Mouse (Mus musculus): ENCODE measurements around the gene Oaz2. TPM values are rescaled to one million over a fixed set of nuclear protein-coding genes. Genes with fewer than 3 reads are reported as not detected.
"Not testable (repeated sequence)": the region's sequence is repeated elsewhere in the genome, so short reads cannot be mapped to it uniquely, and the experiment has no call there.

The Oaz2 gene
- polyA plus RNA-seq, 1 experiment from 2014 or later: 315 TPM

- Histone ChIP-seq H3K4me3 (peak overlapping the region; percentile 70), H3K9ac (no peak overlapping the region), H3K27me3 (no peaks in the 10 kb centered on the region), H3K27ac (peak overlapping the region; percentile 88), H3K4me2 (peak overlapping the region; percentile 72), H3K9me3 (no peaks in the 10 kb centered on the region), H3K4me1 (peaks cover 58% of the 10 kb centered on the region), H3K36me3 (no peaks in the 10 kb centered on the region)
- 3% methylated on average over 5 of the region's 5 CpGs for WGBS
- ATAC-seq (ENCODE audit: insufficient number of reproducible peaks, low FRiP score, low TSS enrichment, low read depth): peak; percentile 37
Observed at GRCm38 (mm10) chr9:65679181-65679761, 11.5 kb downstream of the Oaz2 start.

GRCm38 (mm10) chr9:65680938-65681633 lies 13.3 kb downstream of the Oaz2 start:
- H3K4me3 ChIP-seq: no peak overlapping the region
- no peak for ATAC-seq (ENCODE audit: insufficient number of reproducible peaks, low FRiP score, low TSS enrichment, low read depth)
- 76% methylated on average over 4 of the region's 4 CpGs for WGBS
- no peak overlapping the region for H3K9ac ChIP-seq
- no peak overlapping the region for H3K4me2 ChIP-seq
- H3K27ac ChIP-seq: no peak overlapping the region
- no peaks in the 10 kb centered on the region for H3K9me3 ChIP-seq
- H3K36me3 ChIP-seq: peaks cover 5% of the 10 kb centered on the region; the same call in 1 of the 2 replicates
- no peaks in the 10 kb centered on the region for H3K27me3 ChIP-seq
- H3K4me1 ChIP-seq: peaks cover 51% of the 10 kb centered on the region

GRCm38 (mm10) chr9:65681634-65681940 lies 13.8 kb downstream of the Oaz2 start:
- Histone ChIP-seq H3K4me3 (no peak overlapping the region), H3K4me2 (no peak overlapping the region), H3K27ac (no peak overlapping the region), H3K4me1 (peaks cover 50% of the 10 kb centered on the region), H3K27me3 (no peaks in the 10 kb centered on the region), H3K9ac (no peak overlapping the region), H3K9me3 (no peaks in the 10 kb centered on the region), H3K36me3 (peaks cover 10% of the 10 kb centered on the region)
- WGBS: 83% methylated on average over 2 of the region's 2 CpGs
- ATAC-seq (ENCODE audit: insufficient number of reproducible peaks, low FRiP score, low TSS enrichment, low read depth): no peak

GRCm38 (mm10) chr9:65682183-65682582 lies 14.4 kb downstream of the Oaz2 start:
- Histone ChIP-seq H3K36me3 (peaks cover 13% of the 10 kb centered on the region), H3K27ac (no peak overlapping the region), H3K9ac (no peak overlapping the region), H3K4me2 (no peak overlapping the region), H3K27me3 (no peaks in the 10 kb centered on the region), H3K9me3 (no peaks in the 10 kb centered on the region), H3K4me1 (peaks cover 47% of the 10 kb centered on the region), H3K4me3 (no peak overlapping the region)
- no peak for ATAC-seq (ENCODE audit: insufficient number of reproducible peaks, low FRiP score, low TSS enrichment, low read depth)
- 87% methylated on average over 3 of the region's 3 CpGs for WGBS

- ATAC-seq (ENCODE audit: insufficient number of reproducible peaks, low FRiP score, low TSS enrichment, low read depth): no peak
- no peak overlapping the region for H3K4me2 ChIP-seq
- WGBS: 76% methylated on average over 1 of the region's 1 CpGs
- no peak overlapping the region for H3K4me3 ChIP-seq
- no peaks in the 10 kb centered on the region for H3K27me3 ChIP-seq
- peaks cover 39% of the 10 kb centered on the region for H3K4me1 ChIP-seq
- H3K27ac ChIP-seq: no peak overlapping the region
- H3K9ac ChIP-seq: no peak overlapping the region
- peaks cover 21% of the 10 kb centered on the region for H3K36me3 ChIP-seq
- no peaks in the 10 kb centered on the region for H3K9me3 ChIP-seq
Observed at GRCm38 (mm10) chr9:65682994-65683393, 15.2 kb downstream of the Oaz2 start.

- no peak for ATAC-seq (ENCODE audit: insufficient number of reproducible peaks, low FRiP score, low TSS enrichment, low read depth)
- peaks cover 30% of the 10 kb centered on the region for H3K36me3 ChIP-seq
- no peak overlapping the region for H3K9ac ChIP-seq
- H3K4me1 ChIP-seq: peaks cover 22% of the 10 kb centered on the region
- H3K27me3 ChIP-seq: no peaks in the 10 kb centered on the region
- no peak overlapping the region for H3K27ac ChIP-seq
- H3K9me3 ChIP-seq: no peaks in the 10 kb centered on the region
- no peak overlapping the region for H3K4me3 ChIP-seq
- H3K4me2 ChIP-seq: no peak overlapping the region
- 82% methylated on average over 2 of the region's 2 CpGs for WGBS
Observed at GRCm38 (mm10) chr9:65684704-65685103, 16.9 kb downstream of the Oaz2 start.

- not testable (repeated sequence) for H3K27me3 ChIP-seq; H3K4me2 ChIP-seq; H3K9ac ChIP-seq; ATAC-seq (ENCODE audit: insufficient number of reproducible peaks, low FRiP score, low TSS enrichment, low read depth); H3K9me3 ChIP-seq; H3K4me3 ChIP-seq; H3K4me1 ChIP-seq; H3K27ac ChIP-seq
- 81% methylated on average over 2 of the region's 2 CpGs for WGBS
- peaks cover 56% of the 10 kb centered on the region for H3K36me3 ChIP-seq
Observed at GRCm38 (mm10) chr9:65689869-65690268, 22.1 kb downstream of the Oaz2 start.

GRCm38 (mm10) chr9:65692466-65692865 lies 24.7 kb downstream of the Oaz2 start:
- no peak for ATAC-seq (ENCODE audit: insufficient number of reproducible peaks, low FRiP score, low TSS enrichment, low read depth)

GRCm38 (mm10) chr9:65692959-65693603 lies 25.3 kb downstream of the Oaz2 start:
- no peak overlapping the region for H3K4me3 ChIP-seq
- H3K9ac ChIP-seq: no peak overlapping the region
- ATAC-seq (ENCODE audit: insufficient number of reproducible peaks, low FRiP score, low TSS enrichment, low read depth): no peak; the same call in 1 of the 2 replicates
- peaks cover 14% of the 10 kb centered on the region for H3K4me1 ChIP-seq
- WGBS: 28% methylated on average over 5 of the region's 5 CpGs
- peaks cover 61% of the 10 kb centered on the region for H3K36me3 ChIP-seq
- no peaks in the 10 kb centered on the region for H3K9me3 ChIP-seq
- H3K27me3 ChIP-seq: no peaks in the 10 kb centered on the region
- 0 out of 2 replicates have a peak overlapping the region, but pooled peaks have one; percentile 28 for H3K27ac ChIP-seq
- no peak overlapping the region for H3K4me2 ChIP-seq

More at GRCm38 (mm10) chr9:65692466-65692865, 24.7 kb downstream of the Oaz2 start:
- WGBS: 46% methylated on average over 3 of the region's 3 CpGs
- Histone ChIP-seq H3K36me3 (peaks cover 62% of the 10 kb centered on the region), H3K27me3 (no peaks in the 10 kb centered on the region), H3K9me3 (no peaks in the 10 kb centered on the region), H3K27ac (peak overlapping the region; percentile 14; the same call in 1 of the 2 replicates), H3K4me1 (peaks cover 14% of the 10 kb centered on the region), H3K4me3 (no peak overlapping the region), H3K9ac (no peak overlapping the region), H3K4me2 (no peak overlapping the region)

GRCm38 (mm10) chr9:65695646-65696045 lies 27.8 kb downstream of the Oaz2 start:
- Histone ChIP-seq H3K36me3 (peaks cover 68% of the 10 kb centered on the region), H3K27ac (peak overlapping the region; percentile 54)
- WGBS: 63% methylated on average over 3 of the region's 3 CpGs

GRCm38 (mm10) chr9:65696337-65696736 lies 28.5 kb downstream of the Oaz2 start:
- H3K27me3 ChIP-seq: no peaks in the 10 kb centered on the region
- no peak overlapping the region for H3K9ac ChIP-seq
- no peak overlapping the region for H3K4me3 ChIP-seq
- peaks cover 72% of the 10 kb centered on the region for H3K36me3 ChIP-seq
- no peaks in the 10 kb centered on the region for H3K9me3 ChIP-seq
- no peak overlapping the region for H3K4me2 ChIP-seq
- H3K27ac ChIP-seq: peak overlapping the region; percentile 54
- ATAC-seq (ENCODE audit: insufficient number of reproducible peaks, low FRiP score, low TSS enrichment, low read depth): no peak
- peaks cover 14% of the 10 kb centered on the region for H3K4me1 ChIP-seq

More at GRCm38 (mm10) chr9:65695646-65696045, 27.8 kb downstream of the Oaz2 start:
- Histone ChIP-seq H3K9ac (no peak overlapping the region), H3K4me2 (no peak overlapping the region), H3K4me3 (no peak overlapping the region), H3K27me3 (no peaks in the 10 kb centered on the region), H3K9me3 (no peaks in the 10 kb centered on the region), H3K4me1 (peaks cover 14% of the 10 kb centered on the region)
- no peak for ATAC-seq (ENCODE audit: insufficient number of reproducible peaks, low FRiP score, low TSS enrichment, low read depth)

- H3K27ac ChIP-seq: no peak overlapping the region
- H3K36me3 ChIP-seq: peaks cover 81% of the 10 kb centered on the region
- H3K9ac ChIP-seq: no peak overlapping the region
- no peak overlapping the region for H3K4me3 ChIP-seq
- ATAC-seq (ENCODE audit: insufficient number of reproducible peaks, low FRiP score, low TSS enrichment, low read depth): no peak
- H3K27me3 ChIP-seq: no peaks in the 10 kb centered on the region
- 82% methylated on average over 7 of the region's 7 CpGs for WGBS
- H3K9me3 ChIP-seq: no peaks in the 10 kb centered on the region
- no peak overlapping the region for H3K4me2 ChIP-seq
- peaks cover 10% of the 10 kb centered on the region for H3K4me1 ChIP-seq
Observed at GRCm38 (mm10) chr9:65697356-65697755, 29.6 kb downstream of the Oaz2 start.

Measured in limb, embryonic 15.5 days (tissue).